Mouse (Mus musculus): ENCODE results near the gene Adss. TPM values are rescaled to one million over a fixed set of nuclear protein-coding genes. Genes with fewer than 3 reads are reported as not detected.

Gene Adss
- polyA plus RNA-seq, 1 experiment from 2014 or later = 48.7 TPM

- Histone ChIP-seq H3K4me3 (no peak overlapping the region), H3K27ac (replicated peaks) (no peak overlapping the region), H3K27me3 (no peaks in the 10 kb centered on the region), H3K9me3 (no peaks in the 10 kb centered on the region), H3K4me2 (replicated peaks) (no peak overlapping the region), H3K4me1 (no peaks in the 10 kb centered on the region), H3K36me3 (no peaks in the 10 kb centered on the region), H3K9ac (replicated peaks) (no peak overlapping the region)
- WGBS = 76% methylated on average over 3 of the region's 3 CpGs
- no peak for ATAC-seq (ENCODE audit: low FRiP score, low read depth)
Observed at GRCm38 (mm10) chr1:177719029-177719427, 77.3 kb downstream of the Adss start.

GRCm38 (mm10) chr1:177718340-177719028 lies 77.8 kb downstream of the Adss start:
- no peak overlapping the region for H3K27ac ChIP-seq (replicated peaks)

GRCm38 (mm10) chr1:177717057-177717835 lies 79.1 kb downstream of the Adss start:
- Histone ChIP-seq H3K36me3 (no peaks in the 10 kb centered on the region), H3K9me3 (no peaks in the 10 kb centered on the region), H3K4me3 (no peak overlapping the region), H3K9ac (replicated peaks) (no peak overlapping the region), H3K27me3 (no peaks in the 10 kb centered on the region), H3K27ac (replicated peaks) (no peak overlapping the region), H3K4me2 (replicated peaks) (no peak overlapping the region), H3K4me1 (no peaks in the 10 kb centered on the region)
- ATAC-seq (ENCODE audit: low FRiP score, low read depth) = no peak
- 82% methylated on average over 7 of the region's 7 CpGs for WGBS

More at GRCm38 (mm10) chr1:177718340-177719028, 77.8 kb downstream of the Adss start:
- Histone ChIP-seq H3K36me3 (no peaks in the 10 kb centered on the region), H3K9me3 (no peaks in the 10 kb centered on the region), H3K9ac (replicated peaks) (no peak overlapping the region), H3K4me3 (no peak overlapping the region), H3K4me1 (no peaks in the 10 kb centered on the region), H3K27me3 (no peaks in the 10 kb centered on the region), H3K4me2 (replicated peaks) (no peak overlapping the region)
- ATAC-seq (ENCODE audit: low FRiP score, low read depth) = no peak
- WGBS = 66% methylated on average over 11 of the region's 11 CpGs

DNA sequence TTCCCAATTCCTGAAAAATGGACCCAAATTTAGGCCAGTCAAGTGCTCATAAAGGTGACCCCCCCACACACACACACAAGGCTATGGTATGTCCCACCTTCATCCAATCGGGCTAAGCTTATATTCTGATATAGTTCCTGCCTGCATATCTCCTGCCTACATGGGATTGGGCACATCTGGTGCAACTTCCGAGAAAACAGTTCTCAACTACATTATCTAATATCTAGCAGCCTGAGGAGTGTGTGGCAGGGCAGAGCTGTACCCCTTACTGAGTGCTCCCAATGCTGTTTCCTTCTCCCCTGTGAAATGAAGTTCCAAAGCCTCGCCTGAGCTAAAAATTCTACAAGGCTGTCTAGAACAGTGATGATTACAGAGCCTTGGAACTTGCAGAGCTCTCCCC lies 79.9 kb downstream of the Adss start:
- Histone ChIP-seq H3K9me3 (no peaks in the 10 kb centered on the region), H3K4me2 (replicated peaks) (no peak overlapping the region), H3K4me1 (no peaks in the 10 kb centered on the region), H3K4me3 (no peak overlapping the region), H3K27me3 (no peaks in the 10 kb centered on the region), H3K27ac (replicated peaks) (no peak overlapping the region), H3K36me3 (no peaks in the 10 kb centered on the region), H3K9ac (replicated peaks) (no peak overlapping the region)
- 81% methylated on average over 3 of the region's 3 CpGs for WGBS
- ATAC-seq (ENCODE audit: low FRiP score, low read depth) = no peak

- Histone ChIP-seq H3K36me3 (no peaks in the 10 kb centered on the region), H3K9ac (replicated peaks) (no peak overlapping the region), H3K27ac (replicated peaks) (no peak overlapping the region), H3K9me3 (peaks cover 6% of the 10 kb centered on the region), H3K4me2 (replicated peaks) (no peak overlapping the region), H3K4me3 (no peak overlapping the region), H3K27me3 (no peaks in the 10 kb centered on the region), H3K4me1 (no peaks in the 10 kb centered on the region)
- ATAC-seq (ENCODE audit: low FRiP score, low read depth) = no peak
- 95% methylated on average over 5 of the region's 5 CpGs for WGBS
Observed at GRCm38 (mm10) chr1:177714397-177715012, 81.8 kb downstream of the Adss start.

DNA sequence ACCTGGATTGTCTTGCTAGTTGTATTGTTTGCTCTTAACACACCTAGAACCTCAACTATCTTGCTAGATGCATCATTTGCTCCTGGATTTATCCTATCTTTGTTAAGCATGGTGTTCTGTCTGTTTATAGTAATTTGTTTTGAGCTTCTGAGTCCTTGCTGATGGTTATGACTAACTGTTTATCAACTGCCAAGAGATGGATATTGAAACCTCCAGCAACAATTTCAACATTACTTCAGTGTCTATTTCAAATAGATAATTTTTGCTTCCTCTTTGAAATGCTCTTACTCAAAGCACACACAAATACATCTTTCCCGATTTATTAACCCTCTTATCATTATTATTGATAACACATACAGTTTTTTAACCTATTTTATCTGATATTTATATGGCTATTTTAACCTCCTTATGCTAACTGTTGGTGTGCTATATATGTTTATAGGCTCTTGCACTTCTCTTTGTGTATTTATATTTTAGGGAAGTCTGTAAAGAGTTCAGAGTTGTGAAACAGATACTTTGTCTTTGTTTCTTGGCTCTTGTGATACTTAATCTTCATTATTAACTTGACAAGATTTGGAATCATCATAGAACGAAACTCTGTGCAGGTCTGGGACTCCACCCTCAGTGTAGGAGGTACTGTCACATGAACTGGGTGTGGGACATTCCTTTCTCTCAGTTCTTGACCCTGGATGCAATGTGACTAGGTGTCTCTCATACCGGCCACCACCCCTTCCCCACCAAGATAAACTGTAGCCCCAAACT lies 82.5 kb downstream of the Adss start:
- H3K9me3 ChIP-seq = peaks cover 7% of the 10 kb centered on the region
- 88% methylated on average over 3 of the region's 3 CpGs for WGBS
- H3K36me3 ChIP-seq = no peaks in the 10 kb centered on the region
- no peak overlapping the region for H3K4me3 ChIP-seq
- no peaks in the 10 kb centered on the region for H3K27me3 ChIP-seq
- no peak overlapping the region for H3K4me2 ChIP-seq (replicated peaks)
- no peaks in the 10 kb centered on the region for H3K4me1 ChIP-seq
- no peak for ATAC-seq (ENCODE audit: low FRiP score, low read depth)
- no peak overlapping the region for H3K27ac ChIP-seq (replicated peaks)
- H3K9ac ChIP-seq (replicated peaks) = no peak overlapping the region

Other genes starting within 250 kb of the Adss start
- gene 1700016C15Rik, start 66.7 kb downstream of the Adss start, polyA plus RNA-seq (2016; fragmentation: Nextera tagmentation; extraction: Ambion mirVana) = not detected in 2 replicates
- 0.14 and 0.15 TPM in 2 replicates for gene Catspere2, start 186.9 kb upstream of the Adss start, polyA plus RNA-seq (2016; fragmentation: Nextera tagmentation; extraction: Ambion mirVana)